Mouse (Mus musculus): ENCODE data around the gene Sstr5. TPM values are rescaled to one million over a fixed set of nuclear protein-coding genes. Genes with fewer than 3 reads are reported as not detected.

The Sstr5 gene
- total RNA-seq, 2 experiments from 2014 or later: not detected

GRCm38 (mm10) chr17:25441417-25441816 is 55.7 kb downstream of the Sstr5 start:
- ATAC-seq (replicated peaks; ENCODE audit: low FRiP score, low TSS enrichment, poor library complexity, severe bottlenecking): no peak

Other genes with a start within 250 kb of the Sstr5 start
- 1.4 TPM in 1 of 2 replicates, not detected in the other for gene Baiap3, start 240.9 kb downstream of the Sstr5 start, total RNA-seq (2014; fragmentation: Nextera tagmentation)
- 2.7 TPM in 1 of 2 replicates, not detected in the other for gene Baiap3, start 240.9 kb downstream of the Sstr5 start, total RNA-seq (2017)
- 430 and 467 TPM in 2 replicates for gene Ube2i, start 222.7 kb downstream of the Sstr5 start, total RNA-seq (2014; fragmentation: Nextera tagmentation)
- gene Ube2i, start 222.7 kb downstream of the Sstr5 start, total RNA-seq (2017): 338 and 373 TPM in 2 replicates
- gene Prss34, start 198.9 kb downstream of the Sstr5 start, total RNA-seq (2014; fragmentation: Nextera tagmentation): not detected in 2 replicates
- gene Prss34, start 198.9 kb downstream of the Sstr5 start, total RNA-seq (2017): 0.72 TPM in 1 of 2 replicates, not detected in the other
- not detected in 2 replicates for gene Prss28, start 188.6 kb downstream of the Sstr5 start, total RNA-seq (2014; fragmentation: Nextera tagmentation)
- gene Prss28, start 188.6 kb downstream of the Sstr5 start, total RNA-seq (2017): not detected in 2 replicates
- not detected in 2 replicates for gene Prss29, start 178.6 kb downstream of the Sstr5 start, total RNA-seq (2014; fragmentation: Nextera tagmentation)
- not detected in 2 replicates for gene Prss29, start 178.6 kb downstream of the Sstr5 start, total RNA-seq (2017)
- not detected in 2 replicates for gene Tpsab1, start 151.7 kb downstream of the Sstr5 start, total RNA-seq (2014; fragmentation: Nextera tagmentation)
- not detected in 2 replicates for gene Tpsab1, start 151.7 kb downstream of the Sstr5 start, total RNA-seq (2017)
- not detected in 2 replicates for gene Tpsb2, start 131.0 kb downstream of the Sstr5 start, total RNA-seq (2014; fragmentation: Nextera tagmentation)
- not detected in 2 replicates for gene Tpsb2, start 131.0 kb downstream of the Sstr5 start, total RNA-seq (2017)
- gene Tpsg1, start 128.0 kb downstream of the Sstr5 start, total RNA-seq (2014; fragmentation: Nextera tagmentation): not detected in 2 replicates
- not detected in 2 replicates for gene Tpsg1, start 128.0 kb downstream of the Sstr5 start, total RNA-seq (2017)
- 0.67 and 3.8 TPM in 2 replicates for gene Cacna1h, start 63.5 kb downstream of the Sstr5 start, total RNA-seq (2014; fragmentation: Nextera tagmentation)
- 0.15 TPM in 1 of 2 replicates, not detected in the other for gene Cacna1h, start 63.5 kb downstream of the Sstr5 start, total RNA-seq (2017)
- not detected in 2 replicates for gene Tekt4, start 42.7 kb downstream of the Sstr5 start, total RNA-seq (2014; fragmentation: Nextera tagmentation)
- gene Tekt4, start 42.7 kb downstream of the Sstr5 start, total RNA-seq (2017): not detected in 2 replicates
- not detected in 2 replicates for gene Sox8, start 73.4 kb upstream of the Sstr5 start, total RNA-seq (2014; fragmentation: Nextera tagmentation)
- not detected in 2 replicates for gene Sox8, start 73.4 kb upstream of the Sstr5 start, total RNA-seq (2017)
- gene Lmf1, start 81.8 kb upstream of the Sstr5 start, total RNA-seq (2014; fragmentation: Nextera tagmentation): 17.6 and 24.2 TPM in 2 replicates
- gene Lmf1, start 81.8 kb upstream of the Sstr5 start, total RNA-seq (2017): 3.2 and 4.8 TPM in 2 replicates
- not detected in 2 replicates for gene Gng13, start 219.9 kb upstream of the Sstr5 start, total RNA-seq (2014; fragmentation: Nextera tagmentation)
- gene Gng13, start 219.9 kb upstream of the Sstr5 start, total RNA-seq (2017): not detected in 2 replicates
- 59.0 and 65.4 TPM in 2 replicates for gene Chtf18, start 230.1 kb upstream of the Sstr5 start, total RNA-seq (2014; fragmentation: Nextera tagmentation)
- 39.0 and 53.3 TPM in 2 replicates for gene Chtf18, start 230.1 kb upstream of the Sstr5 start, total RNA-seq (2017)
- gene Rpusd1, start 230.4 kb upstream of the Sstr5 start, total RNA-seq (2014; fragmentation: Nextera tagmentation): 14.9 and 17.8 TPM in 2 replicates
- 1.8 and 2.1 TPM in 2 replicates for gene Rpusd1, start 230.4 kb upstream of the Sstr5 start, total RNA-seq (2017)
- not detected in 2 replicates for gene Mslnl, start 238.8 kb upstream of the Sstr5 start, total RNA-seq (2014; fragmentation: Nextera tagmentation)
- not detected in 2 replicates for gene Mslnl, start 238.8 kb upstream of the Sstr5 start, total RNA-seq (2017)

Data from megakaryocyte-erythroid progenitor cell, adult 5-6 weeks (primary cell).